Mouse (Mus musculus): ENCODE measurements around the gene Atxn2. TPM values are rescaled to one million over a fixed set of nuclear protein-coding genes. Genes with fewer than 3 reads are reported as not detected.

Atxn2 gene
- polyA plus RNA-seq (2016; fragmentation: Nextera tagmentation; extraction: Ambion mirVana) = 40.5 and 40.8 TPM in 2 replicates

DNA sequence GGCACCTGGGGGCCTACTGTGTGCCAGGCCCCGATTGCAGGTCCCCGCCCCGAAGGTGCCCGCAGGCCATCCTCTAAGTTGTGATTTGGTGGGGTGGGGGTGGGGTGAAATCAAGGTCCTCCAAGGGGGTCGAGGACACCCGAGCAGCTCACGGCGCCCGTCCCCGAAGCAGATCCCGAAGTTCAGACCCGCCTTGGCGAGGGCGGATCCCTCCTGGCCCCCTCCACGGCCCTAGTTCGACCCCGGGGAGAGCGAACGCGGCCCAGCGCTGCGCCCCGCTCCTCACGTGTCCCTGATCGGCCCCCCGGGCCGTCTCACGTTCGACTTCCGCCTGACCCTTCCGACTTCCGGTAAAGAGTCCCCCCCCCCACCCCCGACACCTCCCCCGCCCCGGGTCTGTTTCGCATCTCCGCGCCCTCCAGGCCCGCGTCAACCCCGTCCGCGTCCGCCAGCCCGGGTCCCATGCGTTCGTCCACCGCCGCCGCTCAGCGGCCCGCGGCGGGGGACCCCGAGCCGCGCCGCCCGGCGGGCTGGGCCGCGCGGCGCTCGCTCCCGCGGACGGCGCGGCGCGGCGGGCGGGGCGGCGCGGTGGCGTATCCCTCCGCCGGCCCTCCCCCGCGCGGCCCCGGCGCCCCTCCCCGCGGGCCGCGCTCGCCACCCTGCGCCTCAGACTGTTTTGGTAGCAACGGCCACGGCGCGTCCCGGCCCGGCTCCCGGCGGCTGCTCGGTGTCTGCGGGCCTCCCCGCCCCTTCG is at the start of gene Atxn2:
TSS of gene Atxn2 (plus strand) at position 164 of the 754 bp plus-strand sequence.
- Histone ChIP-seq H3K36me3 (no peaks in the 10 kb centered on the region), H3K4me2 (peak within 1 kb of the TSS; percentile 99), H3K27ac (peak within 1 kb of the TSS; percentile 96), H3K27me3 (replicated peaks) (no peaks in the 10 kb centered on the region), H3K9ac (peak within 1 kb of the TSS; percentile 94), H3K4me3 (peak within 1 kb of the TSS; percentile 91), H3K9me3 (replicated peaks) (no peaks in the 10 kb centered on the region), H3K4me1 (peaks cover 47% of the 10 kb centered on the region)
- under 1% methylated on average over 65 of the region's 103 CpGs for WGBS (ENCODE audit: insufficient replicate concordance)
- peak; percentile 81 for ATAC-seq

- Histone ChIP-seq H3K36me3 (peaks cover 46% of the 10 kb centered on the region), H3K27ac (0 out of 2 replicates have a peak overlapping the region, but pooled peaks have one; percentile 83), H3K4me3 (peak overlapping the region; percentile 86), H3K4me1 (peaks cover 24% of the 10 kb centered on the region), H3K27me3 (replicated peaks) (no peaks in the 10 kb centered on the region), H3K9ac (peak overlapping the region; percentile 92), H3K9me3 (replicated peaks) (no peaks in the 10 kb centered on the region), H3K4me2 (peak overlapping the region; percentile 84)
- 83% methylated on average over 5 of the region's 5 CpGs for WGBS (ENCODE audit: insufficient replicate concordance)
- ATAC-seq = no peak
These were observed 49.6 kb upstream of the Atxn2 start for GRCm38 (mm10) chr5:121661494-121661893.

GRCm38 (mm10) chr5:121663456-121663855 is 47.7 kb upstream of the Atxn2 start:
- no peak for ATAC-seq
- Histone ChIP-seq H3K27me3 (replicated peaks) (no peaks in the 10 kb centered on the region), H3K4me3 (no peak overlapping the region), H3K27ac (no peak overlapping the region), H3K4me1 (peaks cover 24% of the 10 kb centered on the region), H3K4me2 (no peak overlapping the region), H3K36me3 (peaks cover 65% of the 10 kb centered on the region), H3K9me3 (replicated peaks) (no peaks in the 10 kb centered on the region), H3K9ac (no peak overlapping the region)
- 82% methylated on average over 8 of the region's 8 CpGs for WGBS (ENCODE audit: insufficient replicate concordance)

GRCm38 (mm10) chr5:121664078-121664477 is 47.1 kb upstream of the Atxn2 start:
- no peak overlapping the region for H3K4me2 ChIP-seq

DNA sequence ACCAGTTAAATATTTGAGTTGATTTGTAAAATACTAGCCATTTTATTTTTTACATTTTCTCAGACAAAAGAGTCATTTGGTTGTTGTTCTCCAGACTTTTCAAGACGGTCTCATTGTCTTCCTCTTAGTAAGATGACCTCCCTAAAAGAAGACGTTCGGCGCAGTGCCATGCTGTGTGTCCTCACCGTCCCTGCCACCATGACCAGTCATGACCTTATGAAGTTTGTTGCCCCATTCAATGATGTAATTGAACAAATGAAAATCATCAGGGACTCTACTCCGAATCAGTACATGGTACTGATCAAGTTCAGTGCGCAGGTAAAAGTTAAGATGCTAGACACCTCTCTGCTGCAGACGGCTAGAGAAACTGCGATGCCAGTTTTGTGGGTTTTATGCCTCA is 46.2 kb upstream of the Atxn2 start:
- Histone ChIP-seq H3K9me3 (replicated peaks) (no peaks in the 10 kb centered on the region), H3K4me2 (no peak overlapping the region), H3K4me3 (no peak overlapping the region), H3K9ac (no peak overlapping the region), H3K27ac (no peak overlapping the region), H3K4me1 (peaks cover 17% of the 10 kb centered on the region), H3K27me3 (replicated peaks) (no peaks in the 10 kb centered on the region), H3K36me3 (peaks cover 76% of the 10 kb centered on the region)
- WGBS (ENCODE audit: insufficient replicate concordance) = 92% methylated on average over 9 of the region's 9 CpGs
- no peak for ATAC-seq

More at GRCm38 (mm10) chr5:121664078-121664477, 47.1 kb upstream of the Atxn2 start:
- Histone ChIP-seq H3K9ac (no peak overlapping the region), H3K9me3 (replicated peaks) (no peaks in the 10 kb centered on the region), H3K4me3 (no peak overlapping the region), H3K27ac (no peak overlapping the region), H3K36me3 (peaks cover 69% of the 10 kb centered on the region), H3K4me1 (peaks cover 24% of the 10 kb centered on the region), H3K27me3 (replicated peaks) (no peaks in the 10 kb centered on the region)
- ATAC-seq = no peak
- WGBS (ENCODE audit: insufficient replicate concordance) = 83% methylated on average over 6 of the region's 6 CpGs

- ATAC-seq = no peak
- no peaks in the 10 kb centered on the region for H3K27me3 ChIP-seq (replicated peaks)
- no peak overlapping the region for H3K4me2 ChIP-seq
- peaks cover 87% of the 10 kb centered on the region for H3K36me3 ChIP-seq
- H3K27ac ChIP-seq = no peak overlapping the region
- H3K9ac ChIP-seq = no peak overlapping the region
- no peaks in the 10 kb centered on the region for H3K9me3 ChIP-seq (replicated peaks)
- H3K4me3 ChIP-seq = no peak overlapping the region
- WGBS (ENCODE audit: insufficient replicate concordance) = 68% methylated on average over 4 of the region's 4 CpGs
- H3K4me1 ChIP-seq = peaks cover 5% of the 10 kb centered on the region
These were observed 44.1 kb upstream of the Atxn2 start for GRCm38 (mm10) chr5:121667067-121667466.

DNA sequence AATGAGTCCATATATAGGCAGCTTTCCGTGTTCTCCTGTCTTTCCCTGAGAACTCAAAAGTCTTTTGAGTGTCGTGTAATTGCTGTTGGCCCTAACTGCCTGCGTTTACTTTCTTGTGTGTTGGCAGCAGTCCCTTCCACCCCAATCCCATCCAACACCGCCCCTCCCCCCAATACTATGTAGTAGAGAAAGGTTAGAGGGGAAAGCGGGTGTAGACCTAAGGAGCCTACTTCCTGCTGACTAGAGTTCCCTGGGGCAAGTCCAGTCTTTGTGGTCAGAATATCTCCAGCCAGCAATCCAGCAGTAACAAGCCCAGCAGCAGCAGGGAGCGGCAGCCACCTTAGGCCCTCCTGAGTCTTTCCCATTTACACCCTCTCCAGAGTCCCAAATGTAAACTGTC is 42.7 kb upstream of the Atxn2 start:
- Histone ChIP-seq H3K4me2 (no peak overlapping the region), H3K27ac (no peak overlapping the region), H3K36me3 (peaks cover 87% of the 10 kb centered on the region), H3K9ac (no peak overlapping the region), H3K4me1 (no peaks in the 10 kb centered on the region), H3K9me3 (replicated peaks) (no peaks in the 10 kb centered on the region), H3K4me3 (no peak overlapping the region), H3K27me3 (replicated peaks) (no peaks in the 10 kb centered on the region)
- 68% methylated on average over 6 of the region's 6 CpGs for WGBS (ENCODE audit: insufficient replicate concordance)
- ATAC-seq = no peak

- 76% methylated on average over 3 of the region's 3 CpGs for WGBS (ENCODE audit: insufficient replicate concordance)
- ATAC-seq = no peak
These were observed 40.7 kb upstream of the Atxn2 start for GRCm38 (mm10) chr5:121670412-121670811.

GRCm38 (mm10) chr5:121682250-121682649 is 28.9 kb upstream of the Atxn2 start:
- WGBS (ENCODE audit: insufficient replicate concordance) = 93% methylated on average over 2 of the region's 2 CpGs
- no peak overlapping the region for H3K4me2 ChIP-seq
- no peak overlapping the region for H3K27ac ChIP-seq
- H3K9me3 ChIP-seq (replicated peaks) = no peaks in the 10 kb centered on the region
- peaks cover 99% of the 10 kb centered on the region for H3K36me3 ChIP-seq
- no peak overlapping the region for H3K9ac ChIP-seq
- ATAC-seq = no peak
- no peak overlapping the region for H3K4me3 ChIP-seq
- no peaks in the 10 kb centered on the region for H3K4me1 ChIP-seq
- H3K27me3 ChIP-seq (replicated peaks) = no peaks in the 10 kb centered on the region

More at GRCm38 (mm10) chr5:121670412-121670811, 40.7 kb upstream of the Atxn2 start:
- Histone ChIP-seq H3K9ac (no peak overlapping the region), H3K27me3 (replicated peaks) (no peaks in the 10 kb centered on the region), H3K4me2 (no peak overlapping the region), H3K4me3 (no peak overlapping the region), H3K9me3 (replicated peaks) (no peaks in the 10 kb centered on the region), H3K36me3 (peaks cover 87% of the 10 kb centered on the region), H3K4me1 (no peaks in the 10 kb centered on the region), H3K27ac (no peak overlapping the region)

DNA sequence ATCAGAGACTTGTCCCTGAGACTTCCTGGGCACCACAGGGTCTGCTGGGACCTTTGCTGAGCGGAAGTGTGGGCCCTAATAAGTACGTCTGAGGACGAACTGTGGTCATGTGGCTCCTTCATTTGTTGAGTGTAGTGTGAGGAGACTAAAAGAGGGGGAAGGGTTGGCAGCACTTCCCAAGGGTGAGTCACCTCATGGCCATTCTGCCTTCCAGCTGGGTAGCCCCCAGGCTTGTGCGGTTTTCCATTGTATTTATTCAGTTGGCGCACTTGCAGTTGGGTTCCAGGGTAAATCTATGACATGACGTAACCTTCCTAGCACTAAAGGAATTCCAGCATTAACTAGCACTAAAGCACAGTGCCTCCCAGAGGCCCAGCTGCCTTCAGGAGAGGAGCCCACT is 25.6 kb upstream of the Atxn2 start:
- Histone ChIP-seq H3K27ac (no peak overlapping the region), H3K4me3 (no peak overlapping the region), H3K4me1 (0 out of 2 replicates have a peak, but pooled peaks cover 1% of the 10 kb centered on the region), H3K9ac (no peak overlapping the region), H3K9me3 (replicated peaks) (no peaks in the 10 kb centered on the region), H3K27me3 (replicated peaks) (no peaks in the 10 kb centered on the region), H3K4me2 (no peak overlapping the region), H3K36me3 (peaks cover 73% of the 10 kb centered on the region)
- ATAC-seq = no peak
- WGBS (ENCODE audit: insufficient replicate concordance) = 90% methylated on average over 6 of the region's 6 CpGs

DNA sequence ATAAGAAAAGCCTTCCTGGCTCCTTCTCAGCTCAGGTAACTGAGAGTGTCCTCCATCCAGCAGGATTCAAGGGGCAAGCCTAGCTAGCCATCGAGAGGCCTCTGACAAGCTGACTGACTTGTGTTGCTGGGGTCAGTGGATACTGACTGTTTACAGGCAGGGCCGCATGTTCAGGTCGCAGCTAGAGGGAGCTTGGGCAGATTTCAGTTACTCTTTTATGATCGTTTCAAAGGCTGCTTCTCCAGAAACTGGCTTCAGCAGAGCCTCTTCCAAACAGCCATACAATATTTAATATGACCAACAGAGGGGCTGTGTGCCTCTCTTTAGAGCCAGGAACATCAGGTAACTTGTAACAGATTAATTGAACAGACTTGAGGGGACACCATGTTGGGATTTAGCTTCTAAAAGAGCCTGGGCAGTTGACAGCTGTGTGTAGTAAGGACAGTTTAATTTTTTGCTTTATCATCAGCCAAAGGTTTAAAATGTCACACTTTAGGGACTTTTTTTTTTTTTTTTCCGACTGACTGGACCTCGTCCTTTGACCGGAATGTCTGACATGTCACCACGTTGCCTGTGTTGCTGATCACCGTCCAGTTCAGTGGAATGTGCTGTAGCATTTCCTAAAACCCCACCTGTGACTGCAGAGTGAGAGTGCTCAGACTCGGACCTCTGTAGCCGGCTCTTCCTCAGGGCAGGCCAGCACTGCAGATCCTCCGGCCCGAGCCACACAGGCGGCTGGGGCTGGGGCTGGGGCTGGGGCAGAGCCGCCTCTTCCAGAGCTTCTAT is 24.8 kb upstream of the Atxn2 start:
- Histone ChIP-seq H3K9me3 (replicated peaks) (no peaks in the 10 kb centered on the region), H3K4me2 (no peak overlapping the region), H3K4me3 (no peak overlapping the region), H3K9ac (no peak overlapping the region), H3K36me3 (peaks cover 65% of the 10 kb centered on the region), H3K27me3 (replicated peaks) (no peaks in the 10 kb centered on the region), H3K4me1 (0 out of 2 replicates have a peak, but pooled peaks cover 4% of the 10 kb centered on the region), H3K27ac (peak overlapping the region; percentile 8; the same call in 1 of the 2 replicates)
- WGBS (ENCODE audit: insufficient replicate concordance) = 77% methylated on average over 15 of the region's 15 CpGs
- ATAC-seq = no peak
